Mouse (Mus musculus) liver, adult 10 weeks (tissue): ENCODE data around the gene Agpat4. TPM values are rescaled to one million over a fixed set of nuclear protein-coding genes. Genes with fewer than 3 reads are reported as not detected.

Experiments
- polyA plus RNA-seq: library from polyadenylated mRNA; stranded (reverse); fragments of 350-450 nt; fragmentation: Illumina TruSeq; extraction: RNeasy Lipid Tissue Mini Kit (QIAGEN cat#74804); gene quantifications from one replicate; pipeline ENCODE4 v1.2.3, GENCODE M21; 2014; ENCODE audit warnings: low read depth, low replicate concordance

Gene Agpat4
- polyA plus RNA-seq = not detected

DNA sequence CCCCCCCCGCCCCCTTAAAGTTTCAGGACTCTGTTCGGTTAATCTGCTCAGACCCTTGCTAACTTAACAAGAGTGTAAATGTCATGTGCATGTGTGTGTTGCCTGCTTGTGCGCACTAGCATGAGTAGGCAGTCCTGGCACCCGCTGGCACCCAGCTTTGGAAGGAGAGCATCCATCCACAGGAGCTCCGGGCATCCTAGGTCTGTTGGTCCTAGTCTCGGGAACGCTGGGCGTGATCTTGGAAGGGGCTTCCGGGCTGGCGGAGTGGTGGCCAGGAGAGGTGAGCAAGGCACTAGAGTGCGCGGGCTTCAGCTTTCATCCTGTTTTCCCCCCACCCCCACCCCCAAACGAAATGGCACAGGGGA is at the start of gene Agpat4:
Agpat4 (plus strand) TSS at position 144 of the 365 bp plus-strand sequence.

Other genes with a start within 250 kb of the Agpat4 start
- 2.8 TPM for gene Map3k4, start 200.1 kb downstream of the Agpat4 start, polyA plus RNA-seq